Mouse (Mus musculus): ENCODE results near the gene Patl2.
A peak's percentile ranks its signal among the peaks of the same experiment; 100 is the strongest.
"Not testable (repeated sequence)": the region's sequence is repeated elsewhere in the genome, so short reads cannot be mapped to it uniquely, and the experiment has no call there.

The Patl2 gene

DNA sequence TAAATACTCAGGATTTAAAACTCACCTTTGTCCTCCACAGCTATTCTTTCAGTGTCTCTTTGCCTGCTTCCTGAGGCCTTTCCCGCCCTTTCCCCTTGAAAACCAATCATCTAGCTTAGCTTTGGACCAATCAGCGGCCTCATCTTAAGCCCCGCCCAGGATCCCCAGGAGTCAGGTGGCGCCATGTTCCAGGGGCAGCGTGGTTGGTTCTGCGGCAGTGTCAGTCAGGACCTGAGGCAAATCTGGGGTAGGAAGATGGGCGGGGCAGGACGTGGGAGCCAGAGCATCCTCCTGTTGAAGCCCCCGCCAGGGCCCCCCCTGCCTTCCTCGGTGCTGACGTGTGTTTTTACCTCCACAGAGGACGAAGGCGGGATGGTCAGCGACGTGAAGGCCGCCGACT lies at the start of gene Patl2, which contains the start of gene Terb2:
Gene Patl2, minus strand, starts transcription at position 84 of the 400 bp plus-strand sequence.
Gene Terb2, plus strand, starts transcription at position 167 of the 400 bp plus-strand sequence.
- DNase-seq = no peak

DNA sequence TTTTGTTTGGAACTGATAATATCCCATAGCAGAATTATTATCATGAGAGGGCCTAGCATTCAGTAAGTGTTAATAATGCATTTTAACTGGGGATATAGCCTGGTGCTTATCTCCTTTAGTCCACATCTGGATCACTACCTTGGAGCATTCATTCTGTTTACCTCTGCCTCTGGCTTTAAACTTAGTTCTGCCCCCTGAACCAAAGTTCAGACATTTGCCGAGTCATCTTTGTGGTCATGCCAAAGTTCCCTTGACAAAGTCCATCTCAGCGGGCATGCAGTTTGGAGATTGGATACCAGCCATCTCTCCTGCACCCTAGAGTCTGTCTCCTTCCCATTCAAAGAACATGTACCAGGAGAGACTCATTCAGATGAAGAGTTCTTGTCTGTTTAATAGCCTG lies 49.4 kb upstream of the Patl2 start:
- no peak for DNase-seq

DNA sequence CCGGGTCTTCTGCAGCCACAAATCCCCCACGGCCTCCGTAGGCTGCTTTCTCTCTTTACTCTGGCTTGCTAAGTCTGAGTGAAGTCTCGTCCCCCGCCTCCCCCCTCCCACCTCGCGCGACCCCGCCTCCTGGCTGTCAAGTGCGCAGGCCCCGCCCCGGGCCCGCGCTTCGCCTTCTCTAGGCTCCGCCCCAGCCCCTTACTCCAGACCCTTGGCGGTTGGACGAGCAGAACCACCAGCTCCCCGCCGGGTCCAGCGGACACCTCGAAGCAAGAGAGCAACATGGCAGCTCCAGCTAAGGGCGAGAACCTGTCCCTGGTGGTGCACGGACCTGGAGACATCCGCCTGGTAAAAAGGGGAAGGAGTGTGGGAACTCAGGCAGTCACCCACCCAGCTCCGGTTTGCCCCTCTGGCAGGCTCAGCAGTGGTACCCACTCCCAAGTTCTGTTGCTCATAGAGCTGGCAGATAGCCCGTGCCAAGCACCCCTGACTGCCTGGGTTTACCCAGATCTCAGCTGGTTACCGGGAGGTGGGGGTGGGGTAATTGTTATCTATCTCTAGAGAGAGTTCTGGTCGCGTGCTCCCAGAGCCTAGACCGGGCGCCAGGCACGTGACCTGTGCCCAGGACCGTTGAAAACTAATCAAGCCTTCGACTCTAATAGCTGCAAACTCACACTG lies 48.8 kb upstream of the Patl2 start, which contains the start of gene Sord:
Gene Sord, plus strand, starts transcription at position 139 of the 678 bp plus-strand sequence.
- peak; percentile 74 for DNase-seq

DNA sequence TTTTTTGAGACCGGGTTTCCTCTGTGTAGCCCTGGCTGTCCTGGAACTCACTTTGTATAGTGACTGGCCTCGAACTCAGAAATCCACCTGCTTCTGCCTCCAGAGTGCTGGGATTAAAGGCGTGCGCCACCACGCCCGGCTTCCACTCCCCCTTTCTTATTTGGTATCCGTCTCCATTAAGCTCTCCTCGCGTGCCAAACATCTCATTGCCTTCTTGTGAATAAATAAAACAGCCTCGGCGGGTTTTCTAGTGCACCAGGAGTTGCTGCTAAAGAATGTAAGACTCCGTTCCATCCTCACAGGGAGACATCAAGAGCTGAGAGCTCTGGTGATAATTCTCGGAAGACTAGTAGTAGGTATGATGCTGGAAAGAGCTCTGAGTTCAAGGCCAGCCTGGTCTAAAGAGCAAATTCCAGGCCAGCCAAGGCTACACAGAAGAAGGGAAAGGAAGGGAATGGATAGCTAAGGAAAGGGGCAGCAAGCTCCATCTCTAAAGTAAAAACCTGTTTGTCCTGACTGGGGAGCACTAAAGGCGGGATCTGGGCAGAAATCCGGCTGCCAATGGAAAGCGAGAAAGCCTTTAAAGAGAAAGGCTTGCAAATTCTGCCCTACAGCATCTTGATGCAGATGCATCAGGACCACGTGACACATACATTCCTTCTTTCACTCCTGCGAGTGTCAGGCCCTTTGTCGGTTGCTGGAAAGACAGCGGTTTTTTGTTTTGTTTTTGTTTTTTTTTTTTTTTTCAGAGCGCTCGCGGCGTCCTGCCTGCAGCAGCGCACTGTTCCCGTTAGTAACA lies 48.0 kb upstream of the Patl2 start:
- peak; percentile 43 for DNase-seq

DNA sequence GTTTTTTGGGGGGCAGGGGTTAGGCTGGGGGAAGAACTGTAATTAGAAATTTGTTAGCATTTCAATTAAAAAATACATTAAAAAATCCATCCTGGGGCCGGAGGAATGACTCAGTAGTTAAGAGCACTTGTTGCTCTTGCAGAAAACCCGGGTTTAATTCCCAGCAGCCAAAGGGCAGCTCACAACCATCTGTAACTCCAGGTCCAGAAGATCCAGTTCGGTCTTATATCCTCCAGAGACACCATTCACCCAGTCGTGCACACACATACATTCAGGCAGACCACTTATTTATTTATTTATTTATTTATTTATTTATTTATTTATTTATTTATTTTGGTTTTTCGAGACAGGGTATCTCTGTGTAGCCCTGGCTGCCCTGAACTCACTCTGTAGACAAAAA lies 47.4 kb upstream of the Patl2 start:
- DNase-seq = no peak

DNA sequence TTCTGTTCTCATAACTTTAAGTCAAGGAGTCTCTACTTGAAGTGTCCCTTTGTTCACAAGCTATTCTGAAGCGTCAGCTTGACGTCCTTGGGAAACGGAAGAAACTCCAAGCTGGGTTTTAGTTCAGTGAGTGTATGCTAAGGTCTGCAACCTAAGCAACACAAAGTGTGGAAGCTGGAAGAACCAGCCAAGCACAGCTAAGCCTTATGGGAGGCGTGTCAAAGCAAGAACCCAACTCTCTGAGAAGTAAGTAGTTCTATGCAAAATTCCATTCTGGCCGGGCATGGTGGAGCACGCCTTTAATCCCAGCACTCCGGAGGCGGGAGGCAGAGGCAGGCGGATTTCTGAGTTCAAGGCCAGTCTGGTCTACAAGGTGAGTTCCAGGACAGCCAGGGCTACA lies 45.6 kb upstream of the Patl2 start:
- no peak for DNase-seq

DNA sequence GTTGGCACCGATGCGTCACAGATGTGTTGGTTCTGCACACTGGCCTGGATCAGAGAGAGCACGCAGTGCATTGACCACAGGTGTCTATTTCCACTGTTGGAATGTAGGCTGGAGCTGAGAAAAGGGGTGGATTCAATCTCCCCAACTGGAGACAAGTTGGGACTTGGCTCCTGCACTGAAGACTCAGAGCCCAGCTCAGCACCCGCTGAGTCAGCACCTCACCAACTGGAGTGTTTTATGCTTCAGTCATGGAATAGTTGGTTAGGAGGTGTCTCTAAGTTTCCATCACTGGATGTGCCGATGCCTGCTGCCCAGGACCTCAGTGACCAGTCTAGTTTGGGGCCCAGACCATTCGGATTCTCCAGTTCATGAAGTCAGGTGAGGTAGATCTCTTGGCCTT lies 44.4 kb upstream of the Patl2 start:
- DNase-seq = no peak

DNA sequence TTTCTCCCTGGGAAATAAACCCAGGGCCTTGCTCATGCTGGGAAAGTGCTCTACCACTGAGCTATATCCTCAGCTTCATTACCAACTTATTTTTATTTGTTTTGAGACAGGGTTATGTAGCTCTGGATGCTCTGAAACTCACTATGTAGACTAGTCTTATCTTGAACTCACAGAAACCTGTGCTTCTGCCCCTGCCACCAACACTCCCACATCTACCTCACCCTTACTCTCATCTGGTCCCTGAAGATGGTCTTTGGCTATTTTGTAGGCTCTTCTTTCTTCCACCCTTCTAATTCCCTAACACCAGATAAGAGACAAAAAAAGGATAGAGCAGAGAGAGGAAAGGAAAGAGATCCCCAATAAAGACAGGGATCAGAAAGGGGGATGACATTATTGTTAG lies 37.7 kb upstream of the Patl2 start:
- DNase-seq = no peak

DNA sequence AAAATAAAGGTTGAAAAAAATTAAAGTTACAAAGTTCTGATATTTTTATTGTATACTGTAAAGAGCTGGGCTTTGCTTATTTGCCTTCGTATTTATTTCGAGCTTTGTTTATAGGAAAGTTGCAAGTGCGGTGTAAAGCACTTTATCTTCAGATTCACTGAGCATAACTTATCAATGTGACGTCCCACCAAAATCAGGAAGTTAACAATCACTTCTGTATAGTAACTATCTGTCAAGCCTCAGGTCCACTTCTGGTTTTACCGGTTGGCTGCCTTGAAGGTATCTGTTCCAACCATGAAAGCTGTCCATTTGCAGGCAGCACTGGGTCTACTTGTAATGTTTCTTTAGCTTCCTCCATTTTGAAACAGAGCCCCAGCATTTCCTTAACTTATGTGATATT lies 36.3 kb upstream of the Patl2 start:
- DNase-seq = no peak

DNA sequence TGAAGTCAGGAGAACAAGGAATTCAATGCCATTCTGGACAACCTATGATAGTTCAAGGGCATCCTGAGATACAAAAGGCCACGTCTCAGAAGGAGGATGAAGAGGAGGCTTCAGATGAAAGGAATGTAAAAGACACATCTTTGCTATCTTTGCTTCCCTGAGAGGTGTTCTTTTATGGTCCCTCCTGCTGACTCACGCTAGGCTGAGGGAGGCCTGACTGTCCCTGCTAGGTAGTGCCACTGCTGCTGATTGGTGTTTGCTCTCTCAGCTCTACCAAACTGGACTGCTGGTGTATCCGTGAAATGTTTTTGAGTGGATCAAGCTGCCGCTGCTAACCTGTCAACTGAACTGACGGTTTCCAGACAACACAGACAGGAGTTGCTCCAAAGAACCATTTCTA lies 35.8 kb upstream of the Patl2 start:
- no peak for DNase-seq

DNA sequence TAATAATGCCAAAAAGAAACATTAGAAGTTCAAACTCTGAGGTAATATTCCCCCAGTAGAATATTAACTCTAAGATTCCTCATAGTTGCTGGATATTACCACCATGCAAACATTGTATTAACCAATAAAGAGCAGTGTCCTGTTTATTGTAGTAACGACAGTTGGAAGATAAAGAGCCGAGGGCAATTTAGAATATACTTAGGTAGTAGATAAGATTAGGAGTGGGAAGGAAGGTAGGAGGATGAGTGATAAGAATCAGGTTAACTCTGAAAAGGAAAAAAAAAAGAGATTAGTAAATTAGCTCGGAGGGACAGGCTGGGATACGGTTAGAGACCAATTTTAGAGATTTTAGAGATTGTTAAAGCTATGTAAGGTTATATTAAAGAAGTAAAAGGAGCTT lies 35.4 kb upstream of the Patl2 start:
- DNase-seq = no peak

DNA sequence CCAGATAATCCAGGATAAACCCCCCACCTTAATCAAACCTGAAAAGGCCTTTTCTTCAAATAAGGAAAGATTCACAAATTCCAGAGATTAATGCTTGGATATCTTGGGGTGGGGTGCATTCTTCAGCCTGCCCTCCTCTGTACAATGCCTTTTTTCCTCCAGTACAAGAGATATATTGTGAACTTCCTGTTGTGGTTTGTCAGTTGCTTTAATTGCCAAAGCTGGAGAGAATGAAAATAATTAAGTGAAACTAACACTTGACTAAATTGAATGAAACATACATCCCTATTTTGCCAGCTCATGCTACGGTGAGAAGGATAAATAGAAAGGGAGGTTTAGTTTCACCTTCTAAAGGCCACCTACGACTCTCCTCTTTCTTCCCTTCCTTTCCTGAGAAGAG lies 32.2 kb upstream of the Patl2 start:
- DNase-seq = no peak

DNA sequence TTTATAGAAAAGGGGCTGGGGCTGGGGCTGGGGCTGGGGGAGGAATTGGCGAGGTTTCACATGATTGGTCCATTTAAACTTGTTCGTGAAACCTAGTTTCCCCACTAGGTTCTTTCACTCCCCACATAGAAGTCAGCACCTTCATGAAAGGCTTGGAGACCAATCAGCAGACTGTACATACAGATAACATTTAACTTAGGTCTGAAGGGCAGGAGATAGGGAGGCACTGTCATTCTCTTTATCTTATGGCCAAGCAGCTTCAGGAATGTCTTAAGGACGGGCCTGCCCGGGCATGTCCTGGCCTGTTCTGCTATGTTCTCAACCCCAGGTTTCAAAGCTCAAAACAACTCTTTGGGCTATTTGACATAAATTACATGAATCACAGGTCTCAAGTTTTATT lies 31.1 kb upstream of the Patl2 start:
- not testable (repeated sequence) for DNase-seq

DNA sequence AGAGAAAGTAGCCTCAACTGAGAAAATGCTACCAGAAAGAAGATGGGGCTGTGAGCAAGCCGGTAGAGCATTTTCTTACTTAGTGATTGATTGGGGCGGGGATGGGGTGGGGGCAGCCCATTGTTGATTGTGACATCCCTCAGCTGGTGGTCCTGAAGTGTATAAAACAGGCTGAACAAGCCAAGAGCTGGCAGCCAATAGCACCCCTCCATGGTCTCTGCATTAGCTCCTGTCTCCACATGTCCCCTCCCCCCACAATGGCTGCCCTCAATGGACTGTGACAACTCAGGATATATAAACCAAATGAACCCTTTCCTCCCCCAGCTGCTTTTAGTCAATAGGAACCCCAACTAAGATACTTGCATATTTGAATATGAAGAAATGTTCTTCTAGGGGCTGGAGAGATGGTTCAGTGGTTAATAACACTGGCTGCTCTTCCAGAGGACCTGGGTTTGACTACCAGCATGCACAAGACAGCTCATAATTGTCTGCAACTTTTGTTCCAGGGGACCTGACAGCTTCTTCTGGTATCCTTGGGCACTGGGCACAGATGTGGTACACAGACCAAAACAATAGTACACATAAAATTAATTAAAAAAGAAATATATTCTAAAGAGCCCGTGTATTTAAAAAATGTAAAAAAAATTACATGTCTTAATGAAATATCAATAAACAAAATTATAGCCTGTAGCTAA lies 24.7 kb upstream of the Patl2 start:
- DNase-seq = no peak

DNA sequence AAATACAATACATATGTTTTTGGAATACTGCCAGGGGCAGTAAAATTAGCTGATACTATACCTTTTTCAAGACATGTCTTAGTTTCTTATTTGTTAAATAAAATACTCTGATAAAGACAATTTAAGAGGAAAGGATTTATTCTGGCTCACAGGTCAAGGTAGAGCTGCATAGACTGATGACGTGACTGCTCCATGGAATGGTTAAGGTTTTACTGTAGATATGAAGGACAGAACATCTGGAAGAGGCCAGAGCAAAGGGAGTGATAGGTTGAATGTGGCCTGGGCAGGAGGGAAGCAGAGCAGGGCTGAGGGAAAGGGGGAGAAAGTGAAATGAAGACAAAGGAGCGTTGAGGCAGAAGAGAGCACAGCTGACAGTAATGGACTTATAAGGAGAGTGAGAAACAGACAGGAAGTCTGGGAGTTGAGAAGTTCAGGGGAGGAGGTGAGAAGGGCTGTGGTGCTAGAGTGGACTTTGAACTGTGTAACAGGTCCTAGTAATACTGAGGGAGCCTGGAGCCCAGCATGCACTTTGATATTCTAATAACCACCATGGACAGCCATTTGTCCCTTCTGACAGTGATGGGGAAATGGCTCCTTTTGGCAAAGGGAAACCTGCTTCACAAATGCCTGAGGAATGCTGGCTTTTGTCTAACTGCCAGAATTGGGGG lies 20.6 kb upstream of the Patl2 start:
- DNase-seq = no peak

DNA sequence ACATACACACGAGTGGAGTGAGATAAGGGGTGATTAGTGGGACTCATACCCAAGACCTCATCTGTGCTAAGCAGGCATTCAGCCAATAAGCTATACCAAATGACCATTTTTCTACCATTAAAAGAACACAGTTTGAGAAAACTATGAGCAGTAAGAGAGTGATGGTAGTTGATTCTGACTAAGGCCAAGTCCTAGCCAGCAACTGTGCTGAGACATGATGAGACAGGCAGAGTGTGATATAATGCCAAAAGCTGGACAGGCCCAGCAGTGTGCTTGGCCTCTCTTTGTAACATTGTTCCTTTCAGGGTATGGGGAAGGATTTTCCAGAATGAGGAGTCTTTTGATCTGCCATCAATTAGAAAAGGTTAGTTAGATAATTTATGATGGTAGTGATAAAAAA lies 15.5 kb upstream of the Patl2 start:
- DNase-seq = no peak

DNA sequence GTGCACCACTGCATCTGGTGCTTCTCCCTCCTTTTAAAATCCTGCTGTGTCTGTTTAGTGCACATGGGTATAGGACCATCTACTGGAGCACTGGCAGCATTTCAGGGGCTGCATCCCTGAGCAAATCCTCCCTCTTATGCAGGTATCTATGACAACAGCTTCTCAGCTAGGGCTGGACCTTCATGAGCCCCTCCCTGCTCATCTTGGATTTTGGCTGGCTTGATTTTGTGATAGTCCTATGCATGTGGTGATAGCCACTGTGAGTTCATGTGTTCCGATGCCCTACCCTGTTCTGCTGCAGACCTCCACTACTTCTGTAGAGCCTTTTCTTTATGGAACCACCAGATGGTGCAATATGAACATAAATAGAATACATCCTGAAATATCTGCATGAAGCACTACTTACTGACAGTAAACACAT lies 8.5 kb upstream of the Patl2 start:
- DNase-seq = peak; percentile 7

DNA sequence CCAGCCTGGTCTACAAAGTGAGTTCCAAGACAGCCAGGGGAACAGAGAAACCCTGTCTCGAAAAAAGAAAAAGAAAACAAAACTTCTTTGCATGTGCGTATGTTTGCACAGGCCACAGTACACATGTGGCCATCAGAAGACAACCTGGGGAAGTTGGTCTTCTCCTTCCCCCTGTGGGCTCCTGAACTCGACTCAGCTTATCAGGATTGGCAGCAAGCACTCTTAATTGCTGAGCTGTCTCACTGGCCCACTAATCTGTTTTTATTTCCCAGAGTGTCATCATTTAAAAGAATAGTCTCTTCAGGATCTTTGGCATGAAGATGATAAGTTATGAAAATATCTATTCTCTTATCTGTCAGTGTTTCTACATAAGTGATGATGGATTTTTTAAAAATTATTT lies 5.9 kb upstream of the Patl2 start:
- no peak for DNase-seq

DNA sequence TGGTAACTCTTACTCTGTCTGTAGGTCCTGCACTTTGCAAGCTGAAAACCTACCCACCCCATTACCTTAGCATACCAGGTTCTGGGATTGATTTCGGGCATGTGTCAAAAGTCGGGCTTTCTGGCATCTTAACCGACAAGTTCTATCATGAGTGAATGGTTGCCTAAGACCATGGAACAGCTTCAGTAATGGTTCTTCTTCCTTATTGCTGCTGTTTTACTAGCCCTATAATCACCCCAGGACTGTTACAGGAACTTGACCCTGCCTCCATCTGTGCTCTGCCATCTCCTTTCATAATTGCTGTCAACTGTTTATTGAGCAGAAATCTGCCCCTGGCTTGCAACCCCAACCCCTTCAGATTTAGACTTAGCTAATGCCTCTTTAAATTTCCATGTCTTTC lies 762 bp upstream of the Patl2 start:
- no peak for DNase-seq

DNA sequence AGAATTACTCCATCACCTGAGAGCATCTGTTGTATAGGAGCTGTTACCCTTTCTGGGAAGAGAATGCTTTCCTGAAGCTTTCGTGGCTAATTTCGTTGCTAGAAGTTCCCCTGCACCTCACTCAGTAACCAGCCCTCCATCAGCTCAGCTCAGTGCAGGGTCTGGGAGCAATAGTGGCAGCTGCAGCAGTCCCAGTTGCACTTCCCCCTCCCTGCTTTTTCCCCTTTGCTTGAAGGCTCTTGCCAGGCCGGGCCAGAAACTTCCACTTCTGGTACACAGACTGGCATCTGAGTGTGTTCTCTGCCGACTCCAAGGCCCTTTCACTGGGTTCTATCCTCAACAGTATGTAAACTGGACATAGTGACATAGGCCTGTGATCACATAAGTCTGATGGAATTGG lies 903 bp downstream of the Patl2 start:
- DNase-seq = no peak

DNA sequence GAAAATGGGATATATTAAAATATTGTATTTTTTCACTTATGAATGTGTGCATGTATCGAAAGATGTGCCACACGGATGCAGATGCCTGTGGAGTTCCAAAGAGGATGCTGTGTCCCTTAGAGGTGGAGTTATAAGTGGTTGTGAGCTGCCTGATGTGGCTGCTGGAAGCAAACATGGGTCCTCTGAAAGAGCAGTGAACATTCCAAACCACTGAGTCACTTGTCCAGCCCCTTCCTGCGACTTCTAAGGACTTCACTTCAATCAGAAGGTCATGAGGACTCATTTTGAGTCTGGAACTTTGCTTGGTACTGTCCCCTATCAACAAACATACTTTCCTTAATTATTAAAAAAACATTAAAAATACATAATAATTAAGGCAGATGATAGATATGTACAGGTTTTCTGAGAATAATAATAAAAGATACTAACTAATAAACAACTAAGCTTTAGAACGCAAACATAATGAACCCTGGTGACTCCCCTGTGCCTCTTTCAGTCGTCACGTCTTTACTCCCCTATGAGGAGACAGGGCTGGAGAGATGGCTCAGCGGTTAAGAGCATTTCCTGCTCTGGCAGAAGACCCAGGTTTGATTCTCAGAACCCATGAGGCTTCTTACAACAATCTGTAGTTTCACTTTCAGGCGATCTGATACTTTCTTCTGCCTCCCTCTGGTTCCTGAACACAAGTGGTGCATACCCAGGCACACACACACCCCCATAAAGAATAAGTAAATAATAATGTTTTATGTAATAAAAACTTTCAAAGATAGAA lies 5.8 kb downstream of the Patl2 start:
- DNase-seq = no peak

DNA sequence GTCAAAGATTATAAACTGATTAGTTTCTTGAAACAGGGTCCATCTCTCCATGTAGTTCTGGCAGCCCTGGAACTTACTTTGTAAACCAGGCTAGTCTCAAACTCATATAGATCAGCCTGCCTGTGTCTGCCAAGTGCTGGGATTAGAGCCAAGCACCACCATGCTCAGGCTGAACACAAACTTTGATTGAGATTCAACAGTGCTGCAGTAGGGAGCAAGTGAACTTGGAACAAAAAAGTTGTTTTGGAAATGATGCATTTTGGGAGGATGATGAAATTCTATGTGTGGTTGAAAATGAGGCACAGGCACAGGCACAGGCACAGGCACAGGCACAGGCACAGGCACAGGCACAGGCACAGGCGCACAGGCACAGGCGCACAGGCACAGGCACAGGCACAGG lies 13.8 kb downstream of the Patl2 start:
- peak; percentile 17 for DNase-seq
